15 mouse cellular contexts compared by ENCODE assay signal in the genomic region with DNA sequence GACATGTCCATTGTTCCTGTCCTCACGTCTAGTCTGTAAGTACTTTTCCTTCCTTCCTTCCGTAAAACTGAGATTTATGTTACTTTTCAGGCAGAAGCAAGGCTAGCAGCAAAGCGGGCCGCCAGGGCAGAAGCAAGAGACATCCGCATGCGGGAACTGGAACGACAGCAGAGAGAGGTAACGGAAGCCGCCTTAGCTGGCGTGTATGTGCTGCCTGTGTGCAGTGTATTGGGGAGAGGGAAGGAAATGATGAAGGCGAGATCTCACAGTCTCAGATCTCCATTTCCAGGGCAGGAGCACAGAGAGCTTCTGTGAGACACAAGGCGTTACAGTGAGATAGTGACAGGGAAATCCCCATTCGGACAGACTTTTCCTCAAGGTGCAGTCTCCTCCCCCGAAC.
"Had no signal": no experiment of that assay in that cellular context is flagged by ENCODE, and none has a peak within 500 bp of the region (broad histone marks: within the 10 kb centered on the region; RNA-seq: fewer than 3 reads in every experiment).

No protein-coding gene starts in this region.

- H3K27ac ChIP-seq: kidney, embryonic 15.5 days; liver, embryonic 15.5 days; macrophage; midbrain, embryonic 10.5 days; neural tube, embryonic 15.5 days; stomach, postnatal 0 days had no signal

- H3K27me3 ChIP-seq: kidney, embryonic 15.5 days; liver, embryonic 15.5 days; neural tube, embryonic 15.5 days had no signal

- H3K4me2 ChIP-seq: kidney, embryonic 15.5 days; liver, embryonic 11.5 days; liver, embryonic 15.5 days; lung, embryonic 14.5 days; neural tube, embryonic 15.5 days had no signal

- H3K4me3 ChIP-seq: kidney, embryonic 15.5 days; liver, embryonic 15.5 days; midbrain, embryonic 10.5 days; neural tube, embryonic 15.5 days had no signal

- H3K9ac ChIP-seq: kidney, embryonic 15.5 days; liver, embryonic 15.5 days; lung, embryonic 14.5 days; neural tube, embryonic 15.5 days had no signal

- ATAC-seq: midbrain, embryonic 16.5 days had no signal

- H3K4me1 ChIP-seq: kidney, embryonic 15.5 days; neural tube, embryonic 15.5 days had no signal

- H3K9me3 ChIP-seq: kidney, embryonic 15.5 days; liver, embryonic 15.5 days; midbrain, embryonic 10.5 days; neural tube, embryonic 15.5 days had no signal

- H3K36me3 ChIP-seq: neural tube, embryonic 15.5 days had no signal

- DNase-seq: kidney, adult 2 months; kidney, postnatal 14 days; left cerebral cortex, postnatal 4 days; lung, embryonic 14.5 days; lung, postnatal 10 days; thymus, adult 18-20 months; thymus, postnatal 14 days had no signal
